Mouse (Mus musculus) ES-E14 (cell line): ENCODE measurements at regions not wholly inside any gene's neighbourhood (a gene's known extent, or its start where the extent isn't known, plus 50 kb on each side); places are given as distances from the start of the nearest gene placed in this dataset.

Experiments
- CHD2 ChIP-seq: IDR thresholded peaks from 2 replicates; pipeline ENCODE4 v1.6.1; 2014; ENCODE audit warnings: mild to moderate bottlenecking, low read depth, low read length, inconsistent platforms
- HCFC1 ChIP-seq: IDR thresholded peaks from 2 replicates; pipeline ENCODE4 v1.6.1; 2012; ENCODE audit warnings: low read length, inconsistent platforms, borderline replicate concordance; ENCODE audit not compliant: insufficient read depth
- MAFK ChIP-seq: IDR thresholded peaks from 2 replicates; pipeline ENCODE4 v1.6.1; 2014; ENCODE audit warnings: mild to moderate bottlenecking, low read depth, low read length, inconsistent platforms; ENCODE audit not compliant: insufficient read depth
- ZC3H11A ChIP-seq: IDR thresholded peaks from 2 replicates; pipeline ENCODE4 v1.6.1; 2012; ENCODE audit warnings: low read depth, mild to moderate bottlenecking, inconsistent platforms, low read length, borderline replicate concordance
- ZNF384 ChIP-seq: IDR thresholded peaks from 2 replicates; pipeline ENCODE4 v1.6.1; 2012; ENCODE audit warnings: low read depth, low read length, inconsistent platforms

DNA sequence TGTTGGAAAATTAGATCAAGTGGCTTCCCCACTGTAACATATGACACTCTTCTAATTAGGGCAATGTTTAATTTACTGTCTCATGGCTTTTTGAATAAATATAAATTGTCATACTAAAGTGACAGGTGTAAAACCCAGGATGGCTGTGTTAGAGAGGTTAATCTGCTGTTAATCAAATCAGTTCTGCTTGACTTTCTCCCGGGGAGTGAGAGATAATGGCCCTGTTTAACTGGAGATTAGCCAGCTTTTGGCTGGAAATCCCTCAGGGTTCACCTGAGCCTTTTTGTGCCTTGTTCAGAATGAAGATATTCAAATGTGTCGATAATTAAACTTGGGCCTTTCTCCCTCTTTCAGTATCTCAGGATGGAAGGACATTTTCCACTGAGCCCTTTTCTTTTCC is 906.2 kb downstream of the Tmem114 start:
- TF ChIP-seq CHD2 (no peak), MAFK (no peak), ZNF384 (no peak), ZC3H11A (no peak), HCFC1 (no peak)
